Mouse (Mus musculus) 3134 (cell line): ENCODE data around the gene Fmn2.

Source experiments
- DNase-seq: peaks from one replicate; pipeline ENCODE4 v3.0.0-alpha.2; 2011; ENCODE audit warnings: low spot score; ENCODE audit not compliant: insufficient read length; ENCODE audit errors: extremely low read depth

Gene Fmn2

DNA sequence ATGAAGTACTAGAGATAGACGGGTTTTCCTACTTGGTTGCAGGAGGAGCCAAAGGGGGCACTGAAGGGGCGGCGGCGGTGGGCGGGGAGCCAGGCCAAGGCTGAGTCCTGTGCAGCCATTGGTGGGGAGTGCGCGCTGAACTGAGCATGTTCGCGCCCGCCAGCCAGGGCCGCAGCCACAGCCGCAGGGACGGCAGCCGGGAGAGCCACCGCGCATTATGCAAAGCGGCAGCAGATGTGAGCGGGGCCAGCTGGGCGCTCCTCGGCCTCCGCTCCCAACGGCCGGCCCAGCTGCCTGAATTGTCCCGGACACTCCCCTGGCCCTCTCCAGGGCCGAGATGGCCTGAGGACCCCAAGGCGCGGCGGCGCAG is at the start of gene Fmn2:
TSS of gene Fmn2 (plus strand) at position 165 of the 370 bp plus-strand sequence.
- peak; percentile 2 for DNase-seq

DNA sequence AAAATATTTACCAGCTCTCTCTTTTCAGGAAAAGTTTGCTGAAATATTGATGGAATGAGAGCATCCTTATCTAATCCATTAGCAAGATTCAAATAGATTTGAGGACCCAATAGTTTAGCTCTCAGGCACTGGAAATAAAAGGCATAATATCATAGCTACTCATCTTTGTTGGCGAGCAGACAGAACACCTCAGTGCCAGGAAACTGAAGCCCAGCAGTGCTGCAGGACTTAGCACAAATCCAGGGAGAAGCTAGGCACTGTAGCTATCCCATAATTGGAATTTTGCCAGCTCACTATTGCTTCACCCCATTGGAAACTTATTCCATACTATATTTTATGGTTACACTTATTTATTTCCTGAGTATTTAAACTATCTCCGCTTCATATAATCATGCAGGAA is 46.5 kb upstream of the Fmn2 start:
- DNase-seq = no peak

DNA sequence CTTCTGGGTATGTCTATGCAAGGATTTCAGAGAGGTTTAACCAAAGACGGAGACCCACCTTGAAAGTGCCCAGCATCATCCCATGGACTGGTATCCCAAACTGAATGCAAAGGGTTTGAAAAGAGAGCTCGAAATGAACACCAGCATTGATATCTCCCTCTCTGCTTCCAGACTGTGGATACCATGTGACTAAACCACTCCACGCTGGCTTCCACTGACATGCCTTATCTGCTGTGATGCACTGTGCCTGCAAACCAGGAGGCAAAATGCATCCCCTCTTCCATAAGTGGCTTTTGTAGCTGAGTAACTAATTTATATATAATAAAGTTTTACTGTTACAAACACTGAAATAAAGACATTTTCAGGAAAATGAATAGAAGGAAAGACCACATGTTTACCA is 36.2 kb upstream of the Fmn2 start:
- DNase-seq = no peak

DNA sequence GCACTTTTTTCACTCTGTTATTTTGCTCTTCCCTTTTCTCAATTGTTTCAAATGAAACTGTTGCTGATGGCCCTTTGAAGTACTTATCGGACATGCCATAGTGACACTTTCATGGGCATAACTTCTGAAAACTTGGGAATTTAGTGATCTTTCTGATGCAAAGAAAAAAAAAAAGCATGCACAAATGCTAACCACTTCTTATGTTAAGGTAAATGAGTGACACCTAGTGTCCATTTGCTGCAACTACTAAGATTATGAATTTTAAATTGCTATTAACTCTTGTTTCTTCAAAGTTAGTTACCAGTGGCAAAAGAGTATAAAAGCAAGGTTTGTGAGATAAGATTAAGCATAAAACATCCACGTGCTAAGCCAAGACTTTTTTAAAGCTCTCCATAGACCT is 35.4 kb upstream of the Fmn2 start:
- DNase-seq = no peak

DNA sequence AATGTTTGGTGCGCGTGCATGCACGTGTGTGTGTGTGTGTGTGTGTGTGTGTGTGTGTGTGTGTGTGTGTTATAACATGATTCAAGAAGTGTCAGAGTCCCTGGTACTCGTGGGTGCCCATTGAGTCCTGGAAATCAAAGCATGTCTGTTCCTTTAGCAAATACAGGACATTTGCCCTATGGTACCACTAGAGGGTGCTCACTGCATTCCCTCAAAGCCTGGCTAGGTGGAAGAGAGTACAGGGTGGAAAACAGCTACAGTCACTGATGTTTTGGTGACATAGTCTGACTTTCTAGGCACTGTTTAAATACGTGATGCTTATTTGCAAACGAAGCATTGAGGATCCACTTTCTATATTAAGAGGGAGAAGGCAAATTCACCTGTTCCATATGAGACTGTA is 31.9 kb upstream of the Fmn2 start:
- DNase-seq = no peak

DNA sequence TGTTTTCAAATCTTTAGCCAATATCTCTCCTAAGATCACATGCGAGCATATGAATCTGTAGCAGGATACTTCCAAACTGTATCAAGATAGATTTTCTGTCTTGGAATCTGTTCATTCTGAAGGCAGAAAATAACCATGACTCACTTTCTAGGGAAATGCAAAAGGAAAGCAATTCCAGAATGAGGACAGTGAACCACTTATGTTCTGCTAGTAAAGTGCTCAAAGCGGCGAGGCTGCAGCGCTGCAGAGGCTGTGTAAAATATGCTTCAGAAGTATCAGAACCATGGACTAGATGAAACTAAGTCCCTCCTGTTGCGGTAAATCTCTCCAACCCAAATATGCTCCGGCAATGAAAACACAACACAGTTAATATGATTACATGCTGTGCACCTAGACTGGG is 19.1 kb upstream of the Fmn2 start:
- no peak for DNase-seq

DNA sequence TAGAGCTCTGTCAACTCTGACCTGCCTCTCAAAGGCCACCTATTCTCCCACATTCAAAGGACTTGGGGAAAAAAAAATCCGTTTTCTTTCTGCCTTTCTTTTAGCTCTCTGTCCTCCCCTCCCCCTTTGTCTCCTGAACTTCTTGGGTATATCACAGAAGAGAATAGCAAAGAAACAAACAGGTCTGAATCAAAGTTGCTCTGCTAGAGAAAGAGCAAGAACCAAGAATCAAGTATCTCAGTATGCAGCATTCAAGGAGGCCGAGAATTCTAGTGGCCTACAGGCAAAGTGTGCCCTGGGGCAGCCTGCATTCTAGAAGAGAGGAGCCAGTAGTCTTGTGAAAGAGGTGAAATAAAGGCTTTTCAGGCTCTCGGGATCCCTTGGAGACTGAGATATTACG is 1.6 kb upstream of the Fmn2 start:
- DNase-seq = no peak

DNA sequence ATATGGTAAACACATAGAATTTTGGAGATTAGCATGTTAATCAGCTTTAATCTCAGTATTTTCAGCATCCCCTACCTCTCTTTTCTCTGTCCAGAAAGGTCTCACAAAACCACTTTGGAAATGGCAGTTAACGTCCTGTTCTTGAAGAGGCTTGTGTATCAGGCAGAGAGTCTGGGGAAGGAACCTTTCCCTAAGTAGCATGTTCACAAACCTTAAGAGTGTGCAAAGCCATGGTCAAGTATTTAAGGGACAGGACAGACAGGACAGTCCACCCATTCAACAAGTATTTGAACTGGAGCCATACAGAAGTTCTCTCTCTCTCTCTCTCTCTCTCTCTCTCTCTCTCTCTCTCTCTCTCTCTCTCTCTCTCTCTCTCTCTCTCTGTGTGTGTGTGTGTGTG is 614 bp upstream of the Fmn2 start:
- no peak for DNase-seq

- peak; percentile 9 for DNase-seq
Measured at GRCm38 (mm10) chr1:174502031-174502845, 613 bp downstream of the Fmn2 start.

GRCm38 (mm10) chr1:174502846-174503745 is 1.5 kb downstream of the Fmn2 start:
- DNase-seq = peak; percentile 3

GRCm38 (mm10) chr1:174508571-174509110 is 7.0 kb downstream of the Fmn2 start:
- no peak for DNase-seq

DNA sequence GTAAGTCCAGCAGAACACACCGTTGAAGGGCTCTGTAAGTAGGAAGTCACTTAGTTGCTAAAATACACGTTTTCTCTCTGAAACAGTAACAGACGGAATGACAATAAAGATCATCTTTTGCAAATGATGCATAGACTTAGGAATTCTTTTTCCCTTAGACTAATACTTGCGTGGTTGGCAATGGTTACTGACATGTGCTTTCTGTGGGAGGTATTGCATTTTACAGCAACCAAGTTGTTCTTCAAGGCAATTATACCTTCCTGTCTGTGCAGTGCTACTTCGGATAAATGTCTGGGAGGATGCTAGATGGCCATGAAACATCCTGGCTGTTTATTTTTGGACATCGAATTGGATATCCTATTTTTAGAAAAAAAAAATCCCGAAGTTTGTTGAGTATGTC is 11.8 kb downstream of the Fmn2 start:
- DNase-seq = no peak

GRCm38 (mm10) chr1:174521976-174522770 is 20.5 kb downstream of the Fmn2 start:
- no peak for DNase-seq

DNA sequence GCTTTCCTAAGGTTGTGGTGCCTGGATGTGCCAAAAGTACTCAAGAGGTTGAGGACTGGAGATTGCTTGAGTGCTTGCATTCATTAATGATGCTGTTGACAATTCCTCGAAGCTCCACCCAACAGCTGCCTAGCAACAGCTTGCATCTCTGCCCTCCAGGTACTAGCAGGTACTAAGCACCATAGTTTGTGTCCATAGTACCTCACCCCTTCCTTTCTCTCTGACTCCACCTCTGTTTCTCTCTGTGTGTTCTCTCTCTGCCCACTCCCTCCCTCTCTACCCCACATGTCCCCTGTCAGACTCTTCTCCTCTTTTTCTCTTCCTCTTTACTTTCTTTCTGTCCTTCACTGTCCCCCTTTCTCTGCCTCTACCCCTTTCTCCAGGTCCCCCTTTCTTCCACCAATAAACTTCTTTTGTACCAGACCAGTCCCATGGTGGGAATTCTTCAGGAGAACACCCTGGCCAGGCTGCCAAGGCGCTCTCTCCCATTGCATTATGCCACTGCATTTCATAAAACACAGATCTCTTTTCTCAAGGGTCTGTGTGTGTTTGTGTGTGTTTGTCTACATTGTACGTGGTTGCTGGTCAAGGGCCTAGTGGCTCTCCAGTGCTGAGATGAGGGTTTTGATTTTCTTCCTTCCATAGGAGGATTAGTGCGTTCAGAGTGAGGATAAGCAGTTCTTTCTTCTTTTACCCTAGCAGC is 21.3 kb downstream of the Fmn2 start:
- no peak for DNase-seq

GRCm38 (mm10) chr1:174523512-174523828 is 21.8 kb downstream of the Fmn2 start:
- no peak for DNase-seq

GRCm38 (mm10) chr1:174536742-174537453 is 35.3 kb downstream of the Fmn2 start:
- no peak for DNase-seq

- no peak for DNase-seq
Measured at GRCm38 (mm10) chr1:174537491-174537890, 35.9 kb downstream of the Fmn2 start.

- DNase-seq = no peak
Measured at GRCm38 (mm10) chr1:174548291-174548690, 46.7 kb downstream of the Fmn2 start.

GRCm38 (mm10) chr1:174553272-174554007 is 51.8 kb downstream of the Fmn2 start:
- no peak for DNase-seq
